Mouse (Mus musculus): ENCODE results near the gene Gadd45g. TPM values are rescaled to one million over a fixed set of nuclear protein-coding genes. Genes with fewer than 3 reads are reported as not detected.

The Gadd45g gene
- total RNA-seq, 2 experiments from 2014 or later, result 13.5 to 23.2 TPM

- DNase-seq (ENCODE audit: low spot score in 2 of 2), result no peak
Observed at GRCm38 (mm10) chr13:51850565-51850964, 4.1 kb downstream of the Gadd45g start.

DNA sequence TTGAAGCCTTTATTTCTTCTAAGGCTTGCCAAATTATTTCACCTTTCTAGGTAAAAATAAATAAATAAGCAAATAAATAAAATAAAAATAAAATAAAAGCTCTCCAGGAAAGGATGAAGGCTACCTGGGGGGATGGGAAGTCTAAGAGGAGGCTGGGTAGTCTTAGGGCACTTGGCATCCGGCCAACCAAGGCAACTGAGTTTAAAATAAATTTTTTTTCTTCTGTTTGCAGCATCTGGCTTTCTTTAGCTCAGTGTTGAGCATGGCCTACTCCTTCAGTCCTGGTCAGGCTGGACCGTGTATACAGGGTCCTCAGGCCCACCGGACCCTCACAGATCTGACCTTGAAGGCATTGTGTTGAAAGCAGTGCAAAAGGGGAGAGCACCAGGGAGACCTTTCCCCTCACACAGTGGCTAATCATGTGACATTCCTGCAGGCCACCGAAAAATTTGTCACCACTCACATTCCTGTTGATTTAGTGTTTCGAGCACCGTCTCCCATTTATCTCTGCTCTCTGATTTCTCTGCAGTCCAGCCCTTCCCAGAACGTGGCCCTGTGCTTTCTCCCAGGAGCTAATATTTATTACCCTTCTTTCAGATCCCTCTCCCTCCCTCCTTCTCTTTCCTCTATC, 6.2 kb downstream of the Gadd45g start:
- DNase-seq (ENCODE audit: low spot score in 2 of 2), result no peak

DNA sequence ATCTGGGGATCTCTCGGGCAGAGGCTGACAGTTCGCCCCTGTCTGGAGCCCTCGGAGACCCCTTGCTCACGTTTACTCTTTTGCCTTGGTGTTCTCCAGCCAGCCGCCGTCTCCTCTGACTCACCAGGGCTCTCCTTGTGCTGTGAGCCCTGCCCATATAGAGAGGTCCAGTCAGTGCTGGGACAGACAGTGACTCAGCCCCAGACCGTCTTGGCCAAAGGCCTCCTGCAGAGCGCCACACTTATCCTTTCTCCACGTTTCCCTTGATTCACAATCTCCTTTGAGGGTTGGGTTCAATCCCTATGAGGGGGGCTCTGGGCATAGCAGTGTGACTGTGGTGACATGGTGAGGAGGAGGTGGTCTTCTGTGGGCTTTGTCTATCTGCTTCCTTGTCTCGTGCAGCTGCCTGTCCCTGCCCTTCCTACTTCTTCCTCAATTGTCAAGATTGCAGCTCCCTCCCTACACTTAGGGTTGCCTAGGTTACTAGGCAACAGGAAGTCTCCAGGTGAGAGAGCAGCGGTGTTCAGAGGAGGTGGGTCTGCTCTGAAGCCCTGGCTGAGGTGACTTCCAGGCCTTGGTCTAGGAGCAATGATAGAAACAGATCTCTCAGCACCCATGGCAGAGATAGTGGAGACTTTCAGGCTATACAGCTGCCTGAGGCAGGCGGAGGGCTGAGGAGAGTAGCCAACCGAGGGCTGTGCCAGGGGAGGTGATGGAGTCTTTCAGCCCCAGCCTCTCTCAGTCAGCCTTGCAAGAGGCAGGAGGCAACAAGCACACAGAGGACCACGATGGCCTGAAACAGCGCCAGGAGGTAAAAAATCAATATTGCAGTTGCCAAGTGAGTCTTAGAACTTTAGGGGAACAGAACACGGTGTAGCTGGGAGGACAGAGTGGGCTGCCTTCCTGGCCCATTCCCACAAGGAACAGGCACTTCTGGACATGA, 7.1 kb downstream of the Gadd45g start:
- no peak for DNase-seq (ENCODE audit: low spot score in 2 of 2)

DNA sequence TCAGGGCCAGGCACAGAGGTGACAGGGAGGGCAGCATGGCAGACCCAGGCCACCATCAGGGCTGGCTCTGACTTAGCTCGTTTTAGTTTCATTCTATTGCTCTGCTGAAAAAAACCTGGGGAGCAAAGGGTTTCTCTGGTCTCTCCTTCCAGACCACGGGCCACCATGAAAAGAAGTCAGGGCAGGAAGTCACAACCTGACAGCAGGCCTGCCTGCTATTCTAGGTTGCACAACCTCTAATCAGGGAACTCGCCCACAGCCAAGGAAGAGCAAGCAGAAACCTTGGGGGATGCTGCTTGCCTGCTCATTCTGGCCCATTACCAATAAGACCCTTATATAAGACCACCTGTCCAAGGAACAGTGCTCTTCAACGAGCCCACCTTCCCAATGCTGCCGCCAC, 9.1 kb downstream of the Gadd45g start:
- DNase-seq (ENCODE audit: low spot score in 2 of 2), result no peak

DNA sequence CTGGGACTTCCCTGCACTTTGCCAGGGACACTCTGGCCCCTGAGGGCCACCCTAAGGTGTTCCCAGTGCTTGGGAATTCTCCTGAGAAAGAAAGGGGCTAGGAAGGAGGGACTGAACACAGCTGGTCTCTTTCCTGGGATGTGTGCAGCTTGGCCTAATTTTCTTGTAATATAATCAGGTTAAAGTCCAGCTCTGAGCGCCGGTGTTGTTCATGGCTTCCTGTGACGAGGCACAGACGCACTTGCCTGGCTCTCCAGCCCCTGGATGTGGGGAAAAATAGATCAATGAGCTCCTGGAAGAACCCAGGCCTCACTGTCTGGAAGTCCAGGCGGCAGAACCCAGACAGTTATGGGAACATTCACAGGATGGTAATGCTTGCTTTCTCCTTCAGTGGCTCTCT, 10.7 kb downstream of the Gadd45g start:
- DNase-seq (ENCODE audit: low spot score in 2 of 2), result no peak

- DNase-seq (ENCODE audit: low spot score in 2 of 2), result no peak
Observed at GRCm38 (mm10) chr13:51858475-51858874, 12.0 kb downstream of the Gadd45g start.

- DNase-seq (ENCODE audit: low spot score in 2 of 2), result no peak
Observed at GRCm38 (mm10) chr13:51859174-51859573, 12.7 kb downstream of the Gadd45g start.

- no peak for DNase-seq (ENCODE audit: low spot score in 2 of 2)
Observed at GRCm38 (mm10) chr13:51859798-51860197, 13.3 kb downstream of the Gadd45g start.

- no peak for DNase-seq (ENCODE audit: low spot score in 2 of 2)
Observed at GRCm38 (mm10) chr13:51862750-51863149, 16.3 kb downstream of the Gadd45g start.

GRCm38 (mm10) chr13:51866151-51866659, 19.7 kb downstream of the Gadd45g start:
- no peak for DNase-seq (ENCODE audit: low spot score in 2 of 2)

GRCm38 (mm10) chr13:51868491-51869128, 22.1 kb downstream of the Gadd45g start:
- peak; percentile 7 to 20 for DNase-seq (ENCODE audit: low spot score in 2 of 2)

DNA sequence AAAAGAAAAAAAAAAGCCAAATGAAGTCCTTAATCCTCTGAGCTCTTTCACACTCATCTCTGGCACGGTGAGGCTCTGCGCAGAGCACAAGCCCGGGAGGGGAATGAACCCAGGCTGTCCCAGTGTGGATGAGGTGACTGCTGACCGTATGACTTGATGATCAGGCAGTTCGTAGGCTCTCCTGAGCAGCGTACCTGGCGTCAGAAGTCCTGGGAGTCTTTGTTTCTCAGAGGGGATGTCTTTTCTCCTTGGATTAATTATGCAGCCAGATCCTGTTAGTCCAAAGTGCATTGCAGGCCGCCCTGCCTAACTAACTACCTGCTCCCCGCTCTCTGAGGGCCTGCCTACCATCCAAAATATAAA, 22.6 kb downstream of the Gadd45g start:
- DNase-seq (ENCODE audit: low spot score in 2 of 2), result no peak

DNA sequence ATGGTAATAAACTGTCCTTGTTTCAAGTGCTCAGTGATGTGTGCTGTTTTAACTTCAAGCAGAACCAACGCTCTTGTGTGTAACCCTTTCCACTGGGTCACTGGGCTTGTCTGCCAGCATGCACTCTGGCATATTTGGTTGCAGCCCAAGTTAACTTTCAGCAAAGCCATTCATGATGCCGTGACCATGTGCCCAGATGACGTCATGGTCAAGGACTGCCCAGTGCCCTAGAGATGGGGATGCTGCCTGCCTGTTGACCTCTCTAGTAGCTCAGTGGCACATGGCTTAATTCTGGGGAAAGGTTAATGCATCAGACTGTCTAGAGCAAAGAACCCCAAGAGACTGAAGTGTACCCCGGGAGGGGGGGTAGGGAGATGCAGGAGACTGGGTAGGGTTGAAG, 24.7 kb downstream of the Gadd45g start:
- DNase-seq (ENCODE audit: low spot score in 2 of 2), result no peak

- DNase-seq (ENCODE audit: low spot score in 2 of 2), result no peak
Observed at GRCm38 (mm10) chr13:51872252-51872962, 25.9 kb downstream of the Gadd45g start.

- DNase-seq (ENCODE audit: low spot score in 2 of 2), result no peak
Observed at GRCm38 (mm10) chr13:51872963-51873514, 26.6 kb downstream of the Gadd45g start.

DNA sequence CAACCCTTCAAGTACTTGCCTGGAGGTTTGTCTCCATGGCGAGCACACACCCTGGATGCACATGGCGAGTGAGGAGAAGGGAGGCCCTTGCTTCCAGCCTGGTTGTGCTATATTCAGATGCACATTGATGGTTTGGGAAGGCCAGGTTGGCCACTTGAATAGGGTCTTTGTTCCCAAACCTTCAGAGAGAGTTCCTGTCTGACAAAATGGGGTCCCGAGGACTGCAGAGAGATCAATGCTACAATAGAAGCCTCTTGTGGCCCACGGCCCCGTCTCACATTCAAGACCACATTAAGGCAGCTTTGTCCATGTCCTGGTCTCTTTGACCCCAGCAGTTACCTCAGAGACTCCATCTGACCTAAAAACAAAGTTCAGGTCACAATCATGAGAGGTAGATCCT, 27.3 kb downstream of the Gadd45g start:
- no peak for DNase-seq (ENCODE audit: low spot score in 2 of 2)

- DNase-seq (ENCODE audit: low spot score in 2 of 2), result no peak
Observed at GRCm38 (mm10) chr13:51876131-51876530, 29.7 kb downstream of the Gadd45g start.

- no peak for DNase-seq (ENCODE audit: low spot score in 2 of 2)
Observed at GRCm38 (mm10) chr13:51878806-51879205, 32.3 kb downstream of the Gadd45g start.

DNA sequence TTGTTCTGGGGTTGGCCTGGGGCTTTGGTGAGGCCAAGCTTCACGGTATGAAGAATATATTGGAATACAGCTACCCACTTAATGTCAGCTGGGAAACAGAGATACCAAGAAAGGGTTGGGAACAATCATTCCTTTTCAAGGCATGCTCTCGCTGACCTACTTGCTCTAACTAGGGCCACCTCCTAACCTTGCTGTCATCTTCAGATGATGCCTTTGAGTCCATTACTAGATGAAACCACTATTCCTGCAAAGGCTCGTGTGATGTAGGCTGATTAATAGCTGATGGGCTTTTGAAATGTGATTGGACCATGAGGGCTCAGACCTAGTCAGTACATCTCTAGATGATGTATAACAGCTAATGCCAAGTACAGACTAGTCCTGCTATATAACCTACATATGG, 33.1 kb downstream of the Gadd45g start:
- DNase-seq (ENCODE audit: low spot score in 2 of 2), result no peak

DNA sequence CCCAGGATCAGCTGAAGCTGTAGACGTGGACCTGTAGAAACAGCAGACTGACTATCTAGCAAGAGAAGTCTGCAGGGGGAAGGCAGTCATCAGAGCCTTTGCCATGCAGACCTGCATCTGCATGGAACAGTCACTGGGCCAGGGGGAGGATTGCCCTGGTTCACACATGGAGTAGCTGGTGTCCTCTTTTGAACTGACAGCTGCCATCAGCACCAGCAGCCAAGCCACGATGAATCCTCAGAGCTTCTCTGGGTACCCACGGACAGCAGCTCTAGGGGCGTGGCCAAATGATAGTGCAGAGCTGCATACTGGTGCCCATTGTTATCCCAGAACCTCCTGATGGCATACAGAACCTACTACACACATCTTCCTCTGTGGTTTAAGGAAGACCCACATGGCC, 33.5 kb downstream of the Gadd45g start:
- DNase-seq (ENCODE audit: low spot score in 2 of 2), result no peak

Data from left cerebral cortex, adult 18-20 months (tissue).